Mouse (Mus musculus): ENCODE results near the gene Rnf207.

Rnf207 gene

DNA sequence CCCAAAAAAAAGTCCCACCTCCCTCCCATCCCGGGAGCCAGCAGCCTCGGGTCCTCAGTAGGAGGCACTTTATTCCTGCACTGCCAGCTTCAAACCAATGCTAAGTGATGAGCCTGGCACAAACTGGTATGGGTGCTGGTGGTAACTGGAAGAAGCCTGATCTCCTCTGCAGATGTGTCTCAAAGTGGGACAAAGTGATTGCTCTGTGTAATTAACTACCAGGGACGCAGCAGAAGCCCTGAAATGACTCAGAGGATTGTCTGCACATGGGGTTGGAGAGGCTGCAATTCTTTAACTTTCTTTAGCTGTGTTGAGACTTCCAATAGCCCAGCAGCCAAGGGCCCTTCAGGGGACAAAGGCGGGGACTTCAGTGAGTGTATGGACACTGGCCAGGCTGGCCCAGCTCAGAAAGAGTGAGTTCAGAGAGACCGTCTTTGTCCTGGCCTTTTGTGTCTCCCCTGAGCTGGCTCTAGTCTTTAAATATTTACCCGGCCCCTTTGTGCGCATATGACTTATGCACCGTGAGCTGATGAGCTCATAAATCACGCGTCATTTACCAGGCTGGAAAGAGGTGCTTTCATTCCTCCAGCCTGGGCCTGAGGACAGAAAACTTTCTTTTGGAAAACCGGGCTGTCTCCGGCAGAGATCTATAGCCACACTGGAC is 26.6 kb downstream of the Rnf207 start:
- no peak for DNase-seq

GRCm38 (mm10) chr4:152291562-152291961 is 27.2 kb downstream of the Rnf207 start, which contains the start of gene Hes3:
Gene Hes3 (minus strand): TSS chr4:152291662.
- DNase-seq, result no peak

DNA sequence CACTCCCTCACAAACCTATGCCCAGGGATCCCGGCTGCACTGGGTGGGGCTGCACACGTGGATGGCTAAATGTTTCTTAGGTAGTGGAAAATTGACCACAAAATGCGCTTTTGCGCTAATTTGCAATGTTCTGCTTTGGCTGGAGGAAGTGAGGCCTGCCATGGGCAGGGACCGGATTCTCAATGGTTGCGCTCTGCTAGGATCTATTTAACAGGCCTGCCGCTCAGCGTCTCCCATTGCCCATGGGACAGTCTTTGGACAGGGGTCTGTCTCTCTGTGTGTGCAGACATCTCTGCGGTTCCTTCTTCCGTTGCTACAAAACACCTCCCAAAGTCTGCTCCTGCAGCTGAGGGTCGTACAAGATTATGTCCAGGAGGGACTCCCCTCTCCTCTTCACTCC is 27.8 kb downstream of the Rnf207 start:
- DNase-seq, result no peak

DNA sequence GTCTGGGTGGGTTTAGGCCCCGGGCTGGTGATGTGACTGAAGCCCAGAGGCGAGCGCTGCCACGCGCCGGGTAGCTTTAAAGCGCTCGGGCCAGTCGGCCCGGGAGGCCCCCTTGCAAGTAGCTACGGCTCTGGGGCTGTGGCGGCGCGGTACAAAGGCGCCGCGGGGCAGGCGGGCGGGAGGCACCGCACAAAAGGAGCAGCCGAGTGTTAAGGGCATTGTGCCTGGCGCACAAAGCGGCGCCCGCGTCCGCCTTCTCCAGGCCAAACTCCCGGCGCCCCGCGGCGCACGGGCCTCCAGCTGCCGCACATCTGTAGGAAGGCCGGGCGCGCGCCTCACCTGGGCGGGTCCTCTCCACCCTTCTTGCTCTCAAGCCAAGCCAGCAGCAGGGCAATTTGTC is 28.4 kb downstream of the Rnf207 start:
- DNase-seq, result no peak

- DNase-seq, result no peak
These were observed 30.3 kb downstream of the Rnf207 start for GRCm38 (mm10) chr4:152288398-152288945.

GRCm38 (mm10) chr4:152287317-152288120 is 31.3 kb downstream of the Rnf207 start:
- no peak for DNase-seq

GRCm38 (mm10) chr4:152286887-152287286 is 31.9 kb downstream of the Rnf207 start:
- DNase-seq, result peak; percentile 59

- DNase-seq, result no peak
These were observed 32.6 kb downstream of the Rnf207 start for GRCm38 (mm10) chr4:152286183-152286582.

- DNase-seq, result no peak
These were observed 33.3 kb downstream of the Rnf207 start for GRCm38 (mm10) chr4:152285505-152285904.

DNA sequence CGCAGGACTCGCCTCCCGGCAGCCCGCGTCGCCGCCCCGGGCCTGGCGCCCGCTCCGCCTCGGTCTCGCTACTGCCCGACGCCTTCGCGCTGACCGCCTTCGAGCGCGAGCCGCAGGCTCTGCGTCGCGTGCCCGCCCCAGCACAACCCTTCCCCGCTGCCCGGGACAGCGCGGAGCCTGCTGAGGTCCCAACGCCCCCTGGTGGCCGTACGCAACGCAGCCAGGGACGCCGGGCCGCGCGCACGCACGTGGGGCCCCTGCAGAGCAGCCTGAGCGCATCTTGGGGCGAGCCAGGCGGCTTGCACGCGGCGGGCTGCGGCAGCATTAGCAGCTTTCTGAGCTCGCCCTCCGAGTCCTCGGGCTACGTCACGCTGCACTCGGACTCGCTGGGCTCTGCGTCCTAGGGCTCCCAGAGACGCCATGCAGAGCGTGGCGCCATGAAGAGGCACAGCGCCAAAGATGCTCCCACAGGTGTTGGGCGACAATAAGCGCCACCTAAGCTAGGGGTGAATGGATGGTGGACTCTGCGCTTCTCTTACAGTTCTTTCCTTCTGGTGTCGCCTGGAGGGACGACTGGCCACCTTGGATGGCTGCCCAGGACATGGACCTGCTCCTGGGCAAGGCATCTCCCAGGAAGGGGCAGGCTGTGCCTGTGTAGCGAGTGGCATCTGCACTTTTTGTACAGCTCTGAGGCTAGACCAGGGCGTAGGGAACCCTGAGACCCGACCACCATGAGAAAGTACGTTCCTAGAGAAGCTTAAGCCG is 35.4 kb downstream of the Rnf207 start:
- DNase-seq, result peak; percentile 86

DNA sequence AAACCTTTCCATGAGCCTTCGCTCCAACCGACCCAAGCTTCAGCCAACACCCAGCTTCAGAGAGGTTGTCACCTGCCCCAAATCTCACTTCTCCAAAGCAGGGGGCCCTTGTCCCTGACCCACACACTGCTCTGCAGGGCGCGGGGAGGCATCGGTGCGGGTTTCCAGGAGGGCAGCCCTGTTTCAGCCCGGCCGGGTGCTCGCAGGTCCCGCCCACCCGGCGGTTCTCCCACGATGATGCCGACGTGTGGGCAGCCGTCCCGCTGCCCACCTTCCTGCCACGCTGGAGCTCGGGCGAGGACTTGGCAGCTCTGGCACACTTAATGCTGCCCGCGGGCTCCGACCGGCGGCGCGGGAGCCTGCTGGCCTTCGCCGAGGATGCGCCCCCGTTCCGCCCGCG is 36.1 kb downstream of the Rnf207 start:
- no peak for DNase-seq

- no peak for DNase-seq
These were observed 37.2 kb downstream of the Rnf207 start for GRCm38 (mm10) chr4:152281601-152282000.

DNA sequence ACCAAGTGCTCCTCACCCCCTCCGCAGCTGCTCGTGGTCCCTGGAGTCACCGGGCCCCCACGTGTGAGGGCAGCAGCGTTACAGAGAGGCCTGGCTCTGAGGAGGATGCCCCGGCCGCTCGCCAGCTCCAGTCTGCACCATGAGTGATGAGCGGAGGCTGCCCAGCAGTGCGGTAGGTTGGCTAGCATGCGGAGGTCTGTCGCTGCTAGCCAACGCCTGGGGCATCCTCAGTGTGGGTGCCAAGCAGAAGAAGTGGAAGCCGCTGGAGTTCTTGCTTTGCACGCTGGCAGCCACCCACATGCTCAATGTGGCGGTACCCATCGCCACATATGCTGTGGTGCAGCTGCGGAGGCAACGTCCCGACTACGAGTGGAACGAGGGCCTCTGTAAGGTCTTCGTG is 39.8 kb downstream of the Rnf207 start:
- no peak for DNase-seq

DNA sequence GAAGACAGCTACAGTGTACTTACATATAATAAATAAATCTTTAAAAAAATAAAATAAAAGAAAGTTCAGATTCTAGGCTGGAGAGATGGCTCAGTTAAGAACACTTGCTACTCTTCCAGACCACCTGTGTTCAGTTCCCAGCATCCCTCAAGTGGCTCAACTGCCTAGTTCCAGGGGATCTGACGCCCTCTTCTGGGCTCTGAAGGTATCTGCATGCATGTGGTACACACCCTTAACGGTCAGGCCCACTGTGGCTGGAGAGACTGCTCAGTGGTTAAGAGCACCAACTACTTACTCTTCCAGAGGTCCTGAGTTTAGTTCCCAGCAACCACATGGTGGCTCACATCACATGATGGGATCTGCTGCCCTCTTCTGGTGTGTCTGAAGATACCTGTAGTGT is 40.9 kb downstream of the Rnf207 start:
- DNase-seq, result no peak

DNA sequence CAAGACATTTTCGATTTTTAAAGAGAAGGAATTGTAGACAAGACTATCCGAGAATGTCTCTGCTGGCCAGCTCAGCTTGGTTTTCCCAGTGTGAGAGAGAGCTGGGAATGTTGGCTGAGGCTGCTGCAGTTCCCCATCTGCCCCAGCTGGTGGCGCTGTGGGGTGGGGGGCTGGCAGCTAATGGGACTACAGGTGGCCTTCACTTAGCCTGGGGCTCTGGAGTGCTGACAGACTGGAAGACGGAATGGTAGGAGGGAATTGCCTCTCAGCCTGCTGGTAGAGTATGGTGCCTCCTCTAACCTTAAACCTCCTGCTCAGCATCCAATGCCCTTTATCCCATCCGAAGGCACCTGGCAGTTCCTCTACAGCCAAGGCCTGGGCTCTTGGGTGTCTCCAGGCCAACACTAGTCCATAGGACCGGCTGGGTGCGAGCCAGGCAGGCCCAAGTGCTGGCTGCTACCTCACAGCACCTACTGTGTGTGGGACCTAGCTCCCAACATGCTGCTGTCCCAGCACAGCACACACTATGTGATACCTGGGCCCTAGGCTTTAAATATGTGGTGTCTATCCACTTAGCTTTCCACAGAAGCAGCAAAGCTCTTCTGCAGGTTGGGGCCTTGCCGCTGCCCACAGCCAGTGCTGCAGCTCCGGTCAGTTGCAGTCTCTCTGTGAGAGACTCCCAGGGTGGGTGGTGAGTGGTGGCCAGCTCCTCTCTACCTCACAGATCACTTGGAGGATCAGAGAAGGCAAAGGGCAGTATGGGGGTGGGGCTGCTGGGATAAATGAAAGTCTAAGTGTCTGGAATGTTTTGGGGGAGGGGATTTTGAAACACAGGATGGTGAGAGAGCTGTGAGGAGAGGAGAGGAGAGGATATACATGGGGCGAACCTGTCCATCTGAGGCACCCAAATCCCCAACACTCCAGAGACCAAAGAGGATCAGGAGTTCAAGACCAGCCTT is 42.1 kb downstream of the Rnf207 start:
- no peak for DNase-seq

DNA sequence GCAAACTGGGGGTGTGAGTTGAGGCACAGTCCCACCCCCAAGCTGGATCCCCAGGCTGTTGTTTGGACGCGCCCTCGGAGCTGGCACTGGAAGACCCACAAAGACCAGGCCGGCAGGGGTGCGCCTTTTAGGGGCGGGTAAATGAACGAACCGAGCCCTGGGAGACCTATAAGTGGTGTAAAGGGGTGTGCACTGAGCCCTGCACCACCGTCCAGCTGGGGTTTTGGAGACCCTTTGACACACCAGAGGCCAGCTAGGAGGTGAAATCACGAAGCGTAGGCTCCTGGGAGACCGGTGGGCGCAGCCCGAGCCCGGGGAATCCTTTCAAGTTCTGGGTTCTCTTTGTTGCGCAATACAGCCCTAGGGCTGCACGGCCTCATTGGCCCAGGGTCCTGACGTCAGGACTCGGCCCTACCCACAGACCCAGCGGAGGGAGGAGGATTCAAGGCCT is 44.1 kb downstream of the Rnf207 start:
- no peak for DNase-seq

DNA sequence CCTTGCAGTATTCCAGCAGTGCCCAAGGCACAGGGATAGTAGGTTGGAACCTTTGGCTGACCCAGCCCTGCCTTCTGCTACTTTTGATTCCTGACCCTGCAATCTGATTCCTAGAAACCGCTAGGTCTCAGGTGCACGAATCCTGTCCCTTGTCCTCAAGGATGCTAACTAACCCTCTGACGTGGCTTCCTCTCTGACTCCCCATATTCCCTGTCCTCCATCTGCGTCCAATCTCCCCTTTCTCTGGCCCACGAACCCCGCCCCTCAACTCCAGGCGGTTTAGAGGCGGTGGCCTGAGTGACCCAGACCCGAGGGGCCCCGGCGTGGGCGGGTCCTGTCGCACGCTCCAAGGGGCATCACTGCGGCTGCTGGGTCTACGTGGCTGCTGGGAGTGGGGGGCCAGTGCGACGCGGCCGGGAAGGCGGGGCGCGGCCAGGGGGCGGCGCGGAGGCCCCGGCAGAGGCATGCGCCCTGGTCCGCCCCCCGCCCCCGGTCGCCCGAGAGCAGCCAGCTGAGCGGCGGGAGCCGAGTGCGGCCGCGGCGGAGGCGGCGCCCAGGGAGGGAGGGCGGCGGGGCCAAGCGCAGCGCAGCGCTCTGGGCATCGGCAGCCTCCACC is 45.1 kb downstream of the Rnf207 start, which contains the start of gene Gpr153:
Gpr153 (plus strand) TSS at position 612 of the 616 bp plus-strand sequence.
- DNase-seq, result peak; percentile 66

- no peak for DNase-seq
These were observed 45.6 kb downstream of the Rnf207 start for GRCm38 (mm10) chr4:152273191-152273590.

DNA sequence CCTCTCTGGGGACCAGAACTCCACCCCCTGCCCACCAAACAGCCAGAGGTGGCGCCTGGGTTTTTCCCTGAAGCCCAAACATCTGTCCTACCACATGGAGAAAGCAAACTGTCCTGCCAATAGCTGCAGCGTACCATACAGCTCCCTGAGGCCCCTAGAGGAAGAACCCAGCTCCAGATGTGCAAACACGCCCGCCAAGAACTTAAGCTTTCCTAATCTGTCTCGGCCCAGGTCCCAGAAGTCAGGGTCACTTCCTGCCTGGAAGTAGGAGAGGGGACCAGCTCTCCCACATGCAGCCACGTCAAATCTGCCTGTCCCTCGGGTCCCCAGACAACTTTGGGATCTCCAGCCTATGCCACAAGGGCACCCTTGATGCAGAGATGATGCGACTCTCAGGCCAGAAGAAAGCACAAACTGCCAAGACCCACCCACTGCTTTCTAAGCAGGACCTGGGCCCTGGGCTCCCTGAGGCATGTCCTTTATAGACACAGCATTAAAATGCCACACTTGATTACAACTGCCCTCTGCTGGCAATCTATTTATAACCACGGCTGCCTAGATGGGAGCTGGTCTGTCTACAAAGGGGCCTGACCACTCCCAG is 46.2 kb downstream of the Rnf207 start:
- no peak for DNase-seq

DNA sequence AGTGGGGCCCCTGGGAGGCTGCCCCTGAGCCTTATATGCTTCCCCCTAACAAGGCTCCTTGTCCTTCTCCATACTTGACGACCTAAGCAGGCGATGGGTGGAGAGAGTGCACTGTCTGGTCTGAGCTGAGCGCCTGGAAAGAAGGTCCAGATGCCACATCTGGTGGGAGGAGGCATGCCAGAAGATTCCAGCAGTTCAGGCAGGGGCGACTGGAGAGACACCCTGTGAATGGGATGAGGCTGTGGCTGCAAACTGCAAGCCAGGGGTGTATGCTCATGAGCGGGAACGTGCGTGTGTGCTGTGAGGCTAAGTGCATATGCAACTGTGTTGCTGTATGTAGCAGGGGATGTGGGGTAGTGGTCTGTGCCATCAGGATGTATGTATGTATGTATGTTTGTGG is 46.8 kb downstream of the Rnf207 start:
- no peak for DNase-seq

- DNase-seq, result no peak
These were observed 47.5 kb downstream of the Rnf207 start for GRCm38 (mm10) chr4:152271334-152271733.
